Mouse (Mus musculus) heart, postnatal 10 days (tissue): Measurements from ENCODE around the gene Efemp2. TPM values are rescaled to one million over a fixed set of nuclear protein-coding genes. Genes with fewer than 3 reads are reported as not detected.

Experiments used
- DNase-seq, 2 experiments: peaks; one replicate each; pipeline ENCODE4 v3.0.0; 2021
- intact Hi-C: fragments of 180-260 bp; cut with DNase I; formaldehyde crosslinking; loops from one replicate; pipeline ENCODE4 v1.15.1; 2025
- total RNA-seq, 2 experiments: library from RNA; stranded (reverse); gene quantifications; 2 replicates each; pipeline ENCODE4 v1.2.3; 2021

Efemp2 gene
- total RNA-seq, 2 experiments from 2014 or later: 28.6 to 32.7 TPM

- intact Hi-C loops: no loop called here
- no peak for DNase-seq
Observed at GRCm38 (mm10) chr19:5448354-5449150, 25.2 kb upstream of the Efemp2 start.

DNA sequence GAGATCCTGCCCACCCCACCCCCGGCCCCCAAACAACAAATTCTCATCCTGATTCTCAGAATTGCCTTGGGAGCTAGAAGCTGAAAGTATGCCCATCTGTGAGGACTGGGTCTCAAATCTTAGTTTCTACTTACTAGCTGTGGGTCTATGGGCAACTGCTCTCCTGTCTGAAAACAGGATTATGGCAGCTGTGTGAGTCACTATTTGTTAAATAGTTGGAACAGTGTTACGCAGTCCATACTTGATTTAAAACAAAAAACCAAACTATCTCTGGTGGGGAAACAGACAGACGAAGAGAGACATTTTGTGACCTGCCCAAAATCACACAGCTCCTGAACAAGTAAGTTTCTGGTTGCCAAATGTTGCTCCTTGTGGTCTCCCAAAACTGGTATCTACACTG is 24.1 kb upstream of the Efemp2 start:
- intact Hi-C loops: no loop called here
- no peak for DNase-seq

- DNase-seq: no peak
Observed at GRCm38 (mm10) chr19:5451766-5452165, 22.0 kb upstream of the Efemp2 start.

GRCm38 (mm10) chr19:5455037-5455436 is 18.7 kb upstream of the Efemp2 start:
- intact Hi-C loops: no loop called here
- no peak for DNase-seq

More at GRCm38 (mm10) chr19:5451766-5452165, 22.0 kb upstream of the Efemp2 start:
- intact Hi-C loops: no loop called here

DNA sequence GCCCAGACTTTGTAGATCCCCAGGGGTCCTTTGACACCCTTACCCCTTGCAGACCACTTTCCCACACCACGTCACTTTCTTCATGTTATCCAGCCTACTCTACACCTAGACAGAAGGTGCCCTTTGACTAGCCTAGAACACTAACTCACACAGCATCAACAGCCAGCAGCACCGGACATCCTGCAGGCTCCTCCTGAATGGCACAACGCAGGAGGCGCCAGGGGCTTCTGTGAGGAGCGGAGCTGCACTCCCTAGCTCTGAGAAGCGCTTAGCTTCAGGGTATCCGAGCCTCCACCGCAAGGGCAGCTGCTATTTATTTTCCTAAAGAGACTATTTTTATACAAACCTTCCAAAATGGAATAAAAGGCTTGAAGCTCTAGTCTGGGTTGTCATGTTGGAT is 18.2 kb upstream of the Efemp2 start:
- intact Hi-C loops: no loop called here
- no peak for DNase-seq

DNA sequence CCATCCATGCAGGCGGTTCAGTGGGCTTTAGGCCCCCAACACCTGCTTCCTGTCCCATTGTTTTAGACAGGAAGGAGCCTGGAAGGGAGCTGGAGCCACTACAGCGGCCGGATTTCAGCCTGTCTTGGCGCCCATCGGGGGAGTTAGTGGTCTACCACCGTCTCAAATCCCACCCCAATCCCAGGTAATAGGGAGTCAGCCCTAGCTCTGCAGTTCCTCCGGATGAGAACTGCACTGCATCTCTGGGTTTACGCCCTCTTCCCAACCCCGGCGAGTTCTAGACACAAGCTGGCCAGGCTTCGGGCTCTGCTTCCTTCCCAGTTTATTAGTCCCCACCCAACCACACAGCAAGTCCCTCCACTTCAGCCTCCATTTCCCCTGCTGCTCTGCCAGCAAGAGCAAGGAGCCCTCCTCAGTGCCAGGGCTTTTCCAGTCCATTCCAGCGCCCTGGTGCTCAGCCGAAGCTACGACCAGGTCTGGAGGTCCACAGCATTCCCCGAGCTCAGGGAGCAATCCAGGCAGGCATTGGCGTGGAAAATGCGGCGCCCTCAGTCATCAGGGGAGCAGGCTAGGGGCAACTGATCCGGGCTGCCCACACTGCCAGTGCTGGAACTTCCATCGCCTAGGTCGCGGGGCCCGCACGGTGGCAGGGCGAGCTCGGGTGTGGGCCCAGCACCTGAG is 17.4 kb upstream of the Efemp2 start:
- intact Hi-C loops: loop anchor here (1.0 kb wide), 1 partner anchor 22 kb away; no protein-coding TSS in a partner anchor
- peak; percentile 61 to 65 for DNase-seq

DNA sequence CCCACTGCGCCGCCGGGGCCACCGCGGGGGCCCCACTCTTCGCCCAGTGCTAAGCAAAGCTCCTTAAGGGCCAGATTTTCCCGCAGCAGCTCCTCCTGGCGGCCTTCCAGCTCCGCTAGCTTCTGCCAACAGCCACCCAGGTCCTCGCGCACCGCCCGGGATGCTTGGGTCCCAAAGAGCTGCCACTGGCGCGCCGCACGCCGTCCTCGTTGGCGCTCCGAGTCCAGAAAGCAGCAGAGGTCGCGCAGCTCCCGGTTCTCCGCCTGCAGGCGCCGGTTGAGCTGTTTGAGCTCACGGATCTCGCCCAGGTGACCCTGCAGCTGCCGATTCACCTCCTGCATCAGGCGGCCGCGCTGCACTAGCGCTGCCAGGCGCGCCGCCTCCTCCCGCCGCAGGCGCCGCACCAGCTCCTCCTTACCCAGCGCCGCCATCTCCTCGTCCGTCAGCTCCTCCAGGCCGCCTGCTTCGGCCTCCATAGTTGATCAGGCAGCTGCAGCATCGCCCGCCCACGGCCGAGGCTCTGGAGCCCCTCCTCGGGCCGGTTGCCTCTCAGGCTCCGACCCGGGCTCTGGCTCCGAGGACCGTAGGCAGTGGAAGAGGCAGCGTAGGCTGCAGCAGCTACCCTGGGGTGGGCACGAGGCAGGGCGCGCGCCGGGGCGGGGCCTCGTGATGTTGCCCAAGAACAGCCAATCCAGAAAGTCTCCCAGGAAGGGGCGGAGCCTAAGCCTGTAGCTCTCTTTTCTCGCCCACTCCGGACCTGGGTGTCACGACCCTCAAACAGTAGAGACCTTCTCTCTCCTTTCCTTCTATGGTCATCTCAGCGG is 16.6 kb upstream of the Efemp2 start:
- DNase-seq: peak; percentile 97
- intact Hi-C loops: loop anchor here (1.0 kb wide), 1 partner anchor 23 kb away; no protein-coding TSS in a partner anchor

DNA sequence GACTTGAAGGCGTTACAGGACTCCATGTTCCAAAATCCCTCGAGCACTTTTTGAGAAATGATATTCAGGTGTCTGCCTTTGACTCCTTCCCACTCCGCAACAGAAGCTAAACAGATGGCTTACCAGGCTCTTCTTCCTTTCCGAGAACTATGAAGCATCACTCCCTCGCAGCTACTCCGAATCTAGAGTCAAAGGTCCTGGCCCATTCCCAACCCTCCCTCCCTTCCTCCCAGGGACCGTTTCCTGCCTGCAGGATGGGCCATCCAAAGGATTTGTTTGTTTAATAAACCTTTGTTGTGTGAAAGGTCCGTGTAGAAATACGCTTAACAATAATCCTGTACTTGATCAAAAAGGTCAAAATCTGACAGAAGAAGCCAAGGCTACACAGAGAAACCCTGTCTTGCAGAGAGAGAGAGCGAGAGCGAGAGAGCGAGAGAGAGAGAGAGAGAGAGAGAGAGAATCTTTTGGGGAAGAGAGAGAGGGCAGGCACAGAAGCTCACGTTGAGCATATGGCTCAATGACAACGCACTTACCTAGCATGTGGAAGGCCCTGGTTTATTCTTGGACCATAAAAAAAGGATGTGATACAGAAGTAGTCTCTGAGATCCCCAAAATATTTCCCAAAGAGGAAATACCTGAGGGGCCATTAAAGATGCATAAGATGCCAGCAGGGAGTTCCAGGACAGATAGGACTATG is 15.9 kb upstream of the Efemp2 start, which contains the start of gene Ccdc85b:
TSS of gene Ccdc85b (minus strand) at position 149 of the 697 bp plus-strand sequence.
- DNase-seq: no peak
- intact Hi-C loops: loop anchor here (1.0 kb wide), 1 partner anchor 30 kb away; the partner anchor contains the start of gene Mus81

GRCm38 (mm10) chr19:5459019-5459418 is 14.7 kb upstream of the Efemp2 start:
- DNase-seq: peak; percentile 43 to 54
- intact Hi-C loops: no loop called here

- DNase-seq: no peak
- intact Hi-C loops: no loop called here
Observed at GRCm38 (mm10) chr19:5459896-5460295, 13.9 kb upstream of the Efemp2 start.

DNA sequence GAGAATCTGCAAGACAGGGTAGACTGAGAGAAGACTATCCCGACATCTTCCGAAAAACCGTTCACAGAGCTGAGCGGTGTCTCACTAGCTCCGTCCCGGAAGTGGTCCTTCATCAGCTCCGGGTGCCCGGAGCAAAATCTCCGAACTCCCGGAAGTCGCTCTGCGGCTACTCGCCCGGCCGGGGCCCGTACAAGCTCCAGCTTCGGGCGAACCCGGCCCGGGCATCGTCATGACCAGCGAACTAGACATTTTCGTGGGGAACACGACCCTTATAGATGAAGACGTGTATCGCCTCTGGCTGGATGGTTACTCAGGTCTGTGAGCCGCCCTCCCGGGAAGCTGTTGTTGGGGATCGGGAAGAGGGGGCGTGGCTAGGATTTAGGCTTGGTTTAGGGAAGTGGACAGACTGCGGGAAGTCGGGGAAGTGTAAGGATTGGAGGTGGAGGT is 13.3 kb upstream of the Efemp2 start, which contains the start of gene Fibp:
TSS of gene Fibp (plus strand) at position 151 of the 447 bp plus-strand sequence.
- DNase-seq: peak; percentile 93 to 96
- intact Hi-C loops: no loop called here

DNA sequence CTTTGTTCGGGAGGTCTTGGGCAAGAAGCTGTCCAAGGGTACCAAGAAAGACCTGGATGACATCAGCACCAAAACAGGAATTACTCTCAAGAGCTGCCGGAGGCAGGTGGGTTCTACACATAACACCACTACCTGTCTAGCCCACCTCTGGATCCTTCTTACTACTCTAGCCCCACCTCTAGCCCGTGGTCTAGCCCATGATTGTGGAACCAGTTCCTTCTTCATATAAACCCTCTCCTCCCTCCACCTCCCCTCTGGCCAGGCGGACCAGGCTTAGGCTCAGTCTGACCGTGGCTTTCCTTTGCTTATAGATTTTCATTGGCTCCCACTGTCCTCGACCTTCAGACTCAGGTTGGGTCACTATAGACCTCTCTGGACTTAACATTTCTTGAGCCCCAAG is 12.3 kb upstream of the Efemp2 start:
- intact Hi-C loops: no loop called here
- DNase-seq: no peak

- intact Hi-C loops: no loop called here
- DNase-seq: no peak
Observed at GRCm38 (mm10) chr19:5463212-5463611, 10.5 kb upstream of the Efemp2 start.

- intact Hi-C loops: loop anchor here (2.0 kb wide), 1 partner anchor 23 kb away; no protein-coding TSS in a partner anchor
- peak; percentile 71 to 73 for DNase-seq
Observed at GRCm38 (mm10) chr19:5463791-5464562, 9.8 kb upstream of the Efemp2 start.

- intact Hi-C loops: loop anchor here (2.0 kb wide), 1 partner anchor 22 kb away; no protein-coding TSS in a partner anchor
- DNase-seq: no peak
Observed at GRCm38 (mm10) chr19:5465037-5465436, 8.7 kb upstream of the Efemp2 start.

DNA sequence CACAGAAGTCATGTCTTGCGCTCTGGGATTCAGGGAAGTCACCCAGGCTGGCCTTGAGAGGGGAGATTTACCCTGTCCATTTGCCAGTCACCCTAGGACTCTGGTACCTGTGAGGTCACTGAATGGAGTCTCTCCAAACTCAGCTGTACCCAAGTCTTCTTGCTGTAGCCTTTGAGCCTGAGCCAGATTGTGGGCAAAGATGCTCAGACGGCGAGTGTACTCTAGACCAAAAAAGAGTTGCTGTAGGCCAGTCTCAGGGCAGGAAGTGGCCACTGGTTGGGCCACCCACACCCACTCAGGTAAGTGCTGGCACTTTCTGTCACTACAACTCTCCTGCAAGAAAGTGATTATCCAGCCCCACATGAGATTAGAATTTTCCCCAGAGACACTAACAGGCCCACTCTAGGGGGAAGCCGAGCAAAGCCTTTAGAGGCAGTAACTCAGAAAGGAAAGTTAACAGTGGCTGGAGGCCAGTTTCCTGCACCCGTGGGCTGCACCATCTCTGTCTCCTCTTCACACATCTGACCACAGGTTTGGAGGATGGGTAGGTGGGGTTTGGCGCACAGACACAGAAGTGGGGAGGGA is 6.7 kb upstream of the Efemp2 start:
- intact Hi-C loops: no loop called here

GRCm38 (mm10) chr19:5468374-5468773 is 5.4 kb upstream of the Efemp2 start, which contains the start of gene Ctsw:
Gene Ctsw (minus strand): TSS chr19:5468507.
- intact Hi-C loops: no loop called here

More for the DNA sequence above, 6.7 kb upstream of the Efemp2 start:
- no peak for DNase-seq

DNA sequence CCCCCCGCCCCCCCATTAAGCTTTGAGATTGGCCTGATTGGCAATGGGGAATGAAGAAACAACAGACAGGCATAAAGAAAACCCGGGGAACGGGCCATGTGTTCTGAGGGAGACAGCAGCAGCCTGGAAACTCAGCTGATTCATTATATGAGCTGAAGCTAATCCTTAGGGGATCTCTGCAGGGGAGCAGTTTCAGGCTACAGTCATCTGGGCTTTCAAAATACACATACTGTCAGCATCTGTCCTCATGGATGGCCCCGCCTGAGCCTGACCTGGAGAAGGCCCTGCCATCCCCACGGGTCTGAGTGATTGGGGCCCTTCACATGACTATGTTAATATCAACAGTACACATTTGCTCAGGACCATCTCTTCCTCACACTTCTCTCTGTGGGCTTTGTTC is 1.9 kb upstream of the Efemp2 start:
- no peak for DNase-seq
- intact Hi-C loops: no loop called here

More at GRCm38 (mm10) chr19:5468374-5468773, 5.4 kb upstream of the Efemp2 start, which contains the start of gene Ctsw:
- DNase-seq: no peak

GRCm38 (mm10) chr19:5472857-5473256 is 897 bp upstream of the Efemp2 start:
- intact Hi-C loops: no loop called here
- DNase-seq: no peak
